Mouse (Mus musculus): ENCODE measurements around the gene Baz1b. TPM values are rescaled to one million over a fixed set of nuclear protein-coding genes. Genes with fewer than 3 reads are reported as not detected.

The Baz1b gene
- polyA plus RNA-seq, 1 experiment from 2014 or later = 49.3 TPM

Small RNAs within 50 kb of the gene (microRNA-seq; reads per million reads assigned to microRNA genes)
- not detected for gene Gm25315

Other genes starting within 250 kb of the Baz1b start
- gene Cldn4, start 240.3 kb upstream of the Baz1b start, polyA plus RNA-seq (2016; fragmentation: Nextera tagmentation; extraction: Ambion mirVana) = 3.2 and 3.4 TPM in 2 replicates
- gene Cldn3, start 201.1 kb upstream of the Baz1b start, polyA plus RNA-seq (2016; fragmentation: Nextera tagmentation; extraction: Ambion mirVana) = 2.0 and 2.9 TPM in 2 replicates
- gene Abhd11, start 178.1 kb upstream of the Baz1b start, polyA plus RNA-seq (2016; fragmentation: Nextera tagmentation; extraction: Ambion mirVana) = 39.4 and 39.8 TPM in 2 replicates
- gene Stx1a, start 163.8 kb upstream of the Baz1b start, polyA plus RNA-seq (2016; fragmentation: Nextera tagmentation; extraction: Ambion mirVana) = 13.3 and 17.5 TPM in 2 replicates
- 27.2 and 28.3 TPM in 2 replicates for gene Dnajc30, start 123.1 kb upstream of the Baz1b start, polyA plus RNA-seq (2016; fragmentation: Nextera tagmentation; extraction: Ambion mirVana)
- gene Bud23, start 122.3 kb upstream of the Baz1b start, polyA plus RNA-seq (2016; fragmentation: Nextera tagmentation; extraction: Ambion mirVana) = 158 and 179 TPM in 2 replicates
- gene Vps37d, start 109.0 kb upstream of the Baz1b start, polyA plus RNA-seq (2016; fragmentation: Nextera tagmentation; extraction: Ambion mirVana) = 7.2 and 11.2 TPM in 2 replicates
- gene Mlxipl, start 97.4 kb upstream of the Baz1b start, polyA plus RNA-seq (2016; fragmentation: Nextera tagmentation; extraction: Ambion mirVana) = 2.0 TPM in 2 replicates
- gene Tbl2, start 37.6 kb upstream of the Baz1b start, polyA plus RNA-seq (2016; fragmentation: Nextera tagmentation; extraction: Ambion mirVana) = 23.6 and 25.8 TPM in 2 replicates
- gene Bcl7b, start 19.0 kb upstream of the Baz1b start, polyA plus RNA-seq (2016; fragmentation: Nextera tagmentation; extraction: Ambion mirVana) = 49.4 and 49.5 TPM in 2 replicates
- gene Fzd9, start 64.0 kb downstream of the Baz1b start, polyA plus RNA-seq (2016; fragmentation: Nextera tagmentation; extraction: Ambion mirVana) = 15.5 and 16.0 TPM in 2 replicates
- 0.11 TPM in 1 of 2 replicates, not detected in the other for gene Fkbp6, start 162.8 kb downstream of the Baz1b start, polyA plus RNA-seq (2016; fragmentation: Nextera tagmentation; extraction: Ambion mirVana)
- not detected in 2 replicates for gene Trim50, start 166.0 kb downstream of the Baz1b start, polyA plus RNA-seq (2016; fragmentation: Nextera tagmentation; extraction: Ambion mirVana)
- gene Nsun5, start 182.7 kb downstream of the Baz1b start, polyA plus RNA-seq (2016; fragmentation: Nextera tagmentation; extraction: Ambion mirVana) = 45.2 and 46.0 TPM in 2 replicates
- gene Pom121, start 207.3 kb downstream of the Baz1b start, polyA plus RNA-seq (2016; fragmentation: Nextera tagmentation; extraction: Ambion mirVana) = 17.4 and 17.7 TPM in 2 replicates

Measured in midbrain, embryonic 10.5 days (tissue).